Mouse (Mus musculus): ENCODE results near the gene Gm45785.

Gene Gm45785

GRCm38 (mm10) chr7:140831447-140831846, 24.7 kb downstream of the Gm45785 start:
- no peak for DNase-seq (ENCODE audit: low read depth)

GRCm38 (mm10) chr7:140828171-140828881, 27.8 kb downstream of the Gm45785 start:
- DNase-seq (ENCODE audit: low read depth): peak; percentile 35

- no peak for DNase-seq (ENCODE audit: low read depth)
Observed at GRCm38 (mm10) chr7:140822731-140823130, 33.4 kb downstream of the Gm45785 start.

- DNase-seq (ENCODE audit: low read depth): no peak
Observed at GRCm38 (mm10) chr7:140821653-140822329, 34.3 kb downstream of the Gm45785 start, which contains the start of gene Zfp941. Gene Zfp941 (minus strand): TSS chr7:140822178.

GRCm38 (mm10) chr7:140821305-140821652, 34.9 kb downstream of the Gm45785 start:
- no peak for DNase-seq (ENCODE audit: low read depth)

GRCm38 (mm10) chr7:140820173-140820572, 36.0 kb downstream of the Gm45785 start:
- DNase-seq (ENCODE audit: low read depth): no peak

GRCm38 (mm10) chr7:140812850-140813249, 43.3 kb downstream of the Gm45785 start:
- DNase-seq (ENCODE audit: low read depth): no peak

GRCm38 (mm10) chr7:140811714-140812113, 44.4 kb downstream of the Gm45785 start:
- no peak for DNase-seq (ENCODE audit: low read depth)

- peak; percentile 24 for DNase-seq (ENCODE audit: low read depth)
Observed at GRCm38 (mm10) chr7:140810496-140810895, 45.6 kb downstream of the Gm45785 start.

GRCm38 (mm10) chr7:140805704-140806103, 50.4 kb downstream of the Gm45785 start:
- peak; percentile 67 for DNase-seq (ENCODE audit: low read depth)

- DNase-seq (ENCODE audit: low read depth): no peak
Observed at GRCm38 (mm10) chr7:140802629-140803028, 53.5 kb downstream of the Gm45785 start.

GRCm38 (mm10) chr7:140798212-140798611, 57.9 kb downstream of the Gm45785 start:
- DNase-seq (ENCODE audit: low read depth): no peak

GRCm38 (mm10) chr7:140797619-140798018, 58.5 kb downstream of the Gm45785 start:
- DNase-seq (ENCODE audit: low read depth): no peak

- no peak for DNase-seq (ENCODE audit: low read depth)
Observed at GRCm38 (mm10) chr7:140793541-140793940, 62.6 kb downstream of the Gm45785 start.

GRCm38 (mm10) chr7:140788053-140788435, 68.1 kb downstream of the Gm45785 start:
- no peak for DNase-seq (ENCODE audit: low read depth)

- no peak for DNase-seq (ENCODE audit: low read depth)
Observed at GRCm38 (mm10) chr7:140787406-140788052, 68.6 kb downstream of the Gm45785 start, which contains the start of gene Syce1. Gene Syce1 (minus strand): TSS chr7:140787852.

GRCm38 (mm10) chr7:140780548-140780947, 75.6 kb downstream of the Gm45785 start:
- no peak for DNase-seq (ENCODE audit: low read depth)

All from induced T-regulatory cell, adult 2 months (primary cell).